Mouse (Mus musculus) small intestine, adult 2 months (tissue): ENCODE measurements around the gene Mnd1. TPM values are rescaled to one million over a fixed set of nuclear protein-coding genes. Genes with fewer than 3 reads are reported as not detected.

Experiments used
- H3K27ac ChIP-seq: fragments of 200-500 bp; 2 replicates; pipeline ENCODE4 v1.5.1; 2012; ENCODE audit warnings: low read depth, low read length, control low read depth, inconsistent platforms; ENCODE audit not compliant: insufficient read depth
- H3K27me3 ChIP-seq: fragments of 200-500 bp; 2 replicates; pipeline ENCODE4 v1.6.1; 2012; ENCODE audit warnings: mild to moderate bottlenecking, moderate library complexity, low read length, inconsistent platforms; ENCODE audit not compliant: control insufficient read depth, insufficient read depth
- H3K36me3 ChIP-seq: fragments of 200-500 bp; 2 replicates; pipeline ENCODE4 v1.6.1; 2012; ENCODE audit warnings: mild to moderate bottlenecking, low read length, control low read depth, inconsistent platforms; ENCODE audit not compliant: control insufficient read depth, insufficient read depth
- H3K4me1 ChIP-seq: fragments of 200-500 bp; 2 replicates; pipeline ENCODE4 v1.6.1; 2012; ENCODE audit warnings: low read length, inconsistent platforms, mixed read lengths; ENCODE audit not compliant: control insufficient read depth, insufficient read depth, insufficient read length
- H3K4me3 ChIP-seq: fragments of 200-500 bp; 2 replicates; pipeline ENCODE4 v1.5.1; 2012; ENCODE audit warnings: low read depth, mild to moderate bottlenecking, control low read depth, inconsistent platforms, low read length, moderate library complexity
- CTCF ChIP-seq: fragments of 200-500 bp; IDR thresholded peaks from 2 replicates; pipeline ENCODE4 v1.5.1; 2012; ENCODE audit warnings: low read depth, mild to moderate bottlenecking, control low read depth, inconsistent platforms, low read length, moderate library complexity, mixed read lengths; ENCODE audit not compliant: insufficient replicate concordance, insufficient read length; ENCODE audit errors: extremely low read depth
- POLR2A ChIP-seq: fragments of 200-500 bp; IDR thresholded peaks from 2 replicates; pipeline ENCODE4 v1.6.1; 2012; ENCODE audit warnings: low read depth, mild to moderate bottlenecking, control low read depth, inconsistent platforms, low read length, moderate library complexity
- WGBS: fragments of 180-500 bp; shearing (Covaris S2); methylation state at CpG from one replicate; pipeline ENCODE4 v1.1.7; 2018; 5-methylcytosine and 5-hydroxymethylcytosine counted together
- polyA plus RNA-seq: library from polyadenylated mRNA; depleted of rRNA; stranded (reverse); fragments of >200 nt; gene quantifications from 2 replicates; pipeline ENCODE4 v1.2.3, GENCODE M21; 2012

The Mnd1 gene
- polyA plus RNA-seq, 1 experiment: not detected

DNA sequence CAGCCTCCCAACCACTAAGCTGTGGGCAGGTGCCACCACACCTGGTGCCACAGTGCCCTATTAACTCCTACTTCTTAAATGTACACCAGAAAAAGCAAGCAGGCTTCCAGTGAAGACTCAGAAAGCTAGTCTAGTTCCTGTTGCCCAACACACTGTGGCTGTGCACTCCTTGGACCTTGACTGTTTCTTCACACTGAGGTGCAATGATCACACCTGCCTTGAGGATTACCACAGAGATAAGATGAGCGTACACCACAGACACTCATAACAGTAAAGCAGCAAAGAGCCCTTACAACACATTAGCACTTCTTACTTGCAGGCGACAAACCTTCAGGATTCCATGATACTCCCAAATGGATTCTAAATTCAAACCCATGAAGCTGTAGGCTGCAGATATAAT lies 62.7 kb downstream of the Mnd1 start:
- Histone ChIP-seq H3K36me3 (no peaks in the 10 kb centered on the region), H3K4me3 (no peak overlapping the region), H3K4me1 (peaks cover 2% of the 10 kb centered on the region; the same call in 1 of the 2 replicates), H3K27ac (no peak overlapping the region), H3K27me3 (no peaks in the 10 kb centered on the region)
- 29% methylated on average over 2 of the region's 2 CpGs for WGBS
- TF ChIP-seq POLR2A (no peak), CTCF (no peak)

DNA sequence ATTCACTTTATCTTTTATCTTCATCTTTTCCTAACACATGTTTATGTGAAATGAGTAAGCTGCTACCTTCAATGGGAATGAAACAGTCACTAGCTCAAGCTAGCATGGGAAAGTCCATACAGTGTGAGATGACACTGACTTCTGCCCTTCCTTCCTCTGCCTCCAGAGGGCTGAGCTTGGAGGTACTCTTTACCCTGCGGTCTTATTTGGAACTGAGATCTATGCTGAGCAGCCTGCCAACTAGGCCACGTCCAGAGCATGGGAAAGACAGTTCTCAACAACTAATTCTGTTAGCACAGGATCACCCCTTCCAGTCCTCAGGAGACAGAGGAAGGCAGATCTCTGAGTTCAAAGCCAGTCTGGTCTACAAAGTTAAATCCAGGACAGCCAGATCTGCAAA lies 64.6 kb downstream of the Mnd1 start:
- Histone ChIP-seq H3K27ac (no peak overlapping the region), H3K36me3 (no peaks in the 10 kb centered on the region), H3K27me3 (no peaks in the 10 kb centered on the region), H3K4me3 (no peak overlapping the region), H3K4me1 (peaks cover 5% of the 10 kb centered on the region; the same call in 1 of the 2 replicates)
- TF ChIP-seq CTCF (peak; percentile 28; the same call in 1 of the 2 replicates), POLR2A (no peak)
- WGBS: 34% methylated on average over 2 of the region's 2 CpGs

DNA sequence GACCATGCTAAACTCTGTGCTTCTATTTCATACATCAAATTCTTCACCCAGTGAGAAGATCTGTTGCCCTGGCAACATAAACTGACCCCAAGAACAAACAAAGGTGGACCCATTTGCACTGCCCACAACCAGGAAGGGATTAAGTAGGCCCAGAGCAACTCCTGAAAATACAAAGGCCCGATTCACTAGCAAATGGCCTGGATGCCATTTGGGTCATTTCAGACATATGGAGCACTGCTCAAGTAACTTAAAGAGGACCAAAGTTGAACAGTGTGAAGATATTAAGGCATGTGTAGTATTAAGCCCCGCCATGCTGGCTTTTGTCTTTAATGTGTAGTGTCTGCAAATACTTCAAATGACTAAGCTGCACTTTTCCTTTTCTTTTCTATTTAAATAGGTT lies 68.7 kb downstream of the Mnd1 start:
- 68% methylated on average over 2 of the region's 2 CpGs for WGBS
- H3K27ac ChIP-seq: no peak overlapping the region
- H3K27me3 ChIP-seq: no peaks in the 10 kb centered on the region
- H3K36me3 ChIP-seq: no peaks in the 10 kb centered on the region
- no peak overlapping the region for H3K4me3 ChIP-seq
- TF ChIP-seq POLR2A (no peak), CTCF (no peak)
- peaks cover 3% of the 10 kb centered on the region; the same call in 1 of the 2 replicates for H3K4me1 ChIP-seq

DNA sequence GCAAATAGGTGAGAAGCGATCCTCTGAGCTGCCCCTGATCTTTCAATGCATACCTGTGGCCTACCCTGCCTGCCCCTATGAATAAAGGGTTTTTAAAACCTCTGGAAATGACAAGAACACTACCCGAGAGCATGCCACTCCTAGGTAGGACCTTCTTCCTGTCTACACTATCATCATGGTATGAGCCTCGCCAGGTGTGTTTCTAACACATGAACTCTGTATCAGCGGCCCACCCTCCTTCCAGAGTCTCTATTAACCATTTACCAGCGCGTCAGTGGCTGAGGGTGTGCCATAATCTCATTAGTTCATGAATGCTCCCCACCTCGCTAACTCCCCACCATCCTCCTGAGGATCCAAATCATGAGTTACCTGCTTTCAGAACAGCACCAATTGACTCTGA lies 69.2 kb downstream of the Mnd1 start:
- H3K27me3 ChIP-seq: no peaks in the 10 kb centered on the region
- TF ChIP-seq POLR2A: no peak
- no peaks in the 10 kb centered on the region for H3K36me3 ChIP-seq
- H3K27ac ChIP-seq: no peak overlapping the region
- H3K4me1 ChIP-seq: peaks cover 3% of the 10 kb centered on the region; the same call in 1 of the 2 replicates
- WGBS: 37% methylated on average over 7 of the region's 7 CpGs
- H3K4me3 ChIP-seq: no peak overlapping the region

DNA sequence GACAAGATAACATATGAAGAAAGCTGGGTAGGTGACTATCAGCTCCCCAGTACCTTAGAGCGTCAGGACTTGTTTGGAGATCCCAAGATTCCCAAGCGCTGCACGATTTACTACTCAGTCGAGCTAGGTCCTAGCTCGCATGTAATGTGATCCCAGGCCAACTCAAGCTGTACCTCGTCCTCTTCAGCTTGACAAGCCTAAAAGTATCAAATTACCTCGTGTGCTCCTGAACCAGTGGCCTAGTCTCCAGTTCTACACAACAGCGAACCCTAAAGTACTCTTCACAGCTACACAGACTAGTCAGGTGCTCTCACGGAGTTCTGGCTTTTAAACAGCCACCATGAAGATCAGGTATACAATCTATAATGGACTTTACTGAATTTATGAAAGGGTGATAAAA lies 70.2 kb downstream of the Mnd1 start:
- H3K36me3 ChIP-seq: no peaks in the 10 kb centered on the region
- H3K4me1 ChIP-seq: peaks cover 3% of the 10 kb centered on the region; the same call in 1 of the 2 replicates
- WGBS: 75% methylated on average over 9 of the region's 9 CpGs
- no peak overlapping the region for H3K27ac ChIP-seq
- no peak overlapping the region for H3K4me3 ChIP-seq
- TF ChIP-seq CTCF (no peak), POLR2A (no peak)
- H3K27me3 ChIP-seq: no peaks in the 10 kb centered on the region

DNA sequence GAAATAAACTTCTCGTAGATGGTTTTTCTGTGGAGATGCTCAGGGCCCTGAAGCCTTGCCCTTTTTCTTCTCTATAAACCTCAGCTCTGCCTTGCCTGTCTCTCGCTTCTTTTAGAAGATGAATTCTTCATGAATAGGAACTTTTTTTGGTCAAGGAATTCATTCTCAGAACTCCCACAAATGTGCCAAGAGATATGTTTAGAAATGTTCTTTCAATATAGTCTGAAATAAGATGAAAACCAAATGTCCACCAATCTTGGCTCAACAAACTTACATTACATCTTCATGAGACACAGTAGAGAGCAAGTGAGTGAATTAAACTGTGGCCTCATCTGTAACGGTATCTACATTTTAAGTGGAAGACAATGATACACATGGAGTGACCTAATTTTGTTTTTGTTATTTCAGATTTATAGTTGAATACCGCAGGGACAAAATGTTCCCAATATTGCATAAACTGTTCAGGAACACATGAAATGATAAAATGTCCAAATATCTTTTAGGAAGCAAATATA lies 74.3 kb downstream of the Mnd1 start:
- no peaks in the 10 kb centered on the region for H3K27me3 ChIP-seq
- WGBS: 84% methylated on average over 4 of the region's 4 CpGs
- no peak overlapping the region for H3K27ac ChIP-seq
- no peaks in the 10 kb centered on the region for H3K36me3 ChIP-seq
- TF ChIP-seq POLR2A (no peak), CTCF (no peak)
- H3K4me3 ChIP-seq: no peak overlapping the region
- H3K4me1 ChIP-seq: peaks cover 4% of the 10 kb centered on the region; the same call in 1 of the 2 replicates

DNA sequence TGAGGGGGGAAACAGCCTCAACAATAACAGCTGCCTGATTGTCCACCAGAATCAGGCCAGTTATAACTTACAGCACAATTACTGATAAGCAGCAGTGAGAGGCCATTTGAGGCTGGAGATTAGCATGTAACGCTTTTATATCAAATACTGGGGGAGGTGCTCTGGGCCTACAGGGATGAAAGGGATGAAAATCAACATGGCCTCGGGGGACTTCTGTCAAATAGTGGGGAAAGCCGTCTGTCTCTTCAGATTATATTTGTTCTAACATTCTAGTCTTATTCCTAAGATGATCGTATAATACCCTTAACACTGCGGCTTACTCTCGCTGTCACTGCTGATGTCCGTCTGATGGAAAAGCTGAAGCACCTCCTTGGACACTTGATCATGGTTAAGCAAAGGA lies 75.5 kb downstream of the Mnd1 start:
- Histone ChIP-seq H3K4me1 (peaks cover 2% of the 10 kb centered on the region; the same call in 1 of the 2 replicates), H3K27ac (no peak overlapping the region), H3K36me3 (no peaks in the 10 kb centered on the region), H3K4me3 (no peak overlapping the region), H3K27me3 (no peaks in the 10 kb centered on the region)
- no peak for TF ChIP-seq CTCF
- no peak for TF ChIP-seq POLR2A
- 85% methylated on average over 7 of the region's 7 CpGs for WGBS
